Mouse (Mus musculus): ENCODE results near the gene Olfr603. TPM values are rescaled to one million over a fixed set of nuclear protein-coding genes. Genes with fewer than 3 reads are reported as not detected.

The Olfr603 gene
- not detected for polyA plus RNA-seq (2014; fragmentation: Illumina TruSeq; extraction: RNeasy Lipid Tissue Mini Kit (QIAGEN cat#74804); ENCODE audit: low read depth, low replicate concordance)

DNA sequence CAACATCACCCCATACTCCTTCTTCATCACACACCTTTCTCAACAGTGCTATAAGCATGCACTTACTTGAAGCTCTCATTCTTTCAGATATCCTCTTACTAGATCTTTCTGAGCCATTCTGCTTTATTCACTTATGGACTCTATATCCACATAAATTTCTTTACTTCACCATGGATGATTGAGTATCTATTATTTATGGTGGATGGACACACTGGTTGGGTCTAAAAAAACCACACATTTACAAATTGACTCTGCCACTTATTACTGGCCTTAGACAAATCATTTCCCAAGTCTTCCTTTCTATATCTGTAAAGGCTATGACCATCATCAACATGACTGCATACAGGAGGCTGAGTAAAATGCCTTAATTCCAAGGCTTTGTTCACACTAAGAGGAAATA lies at the start of gene Olfr603:
Gene Olfr603 (minus strand): TSS at position 101 of the 400 bp plus-strand sequence.

GRCm38 (mm10) chr7:103414772-103415171 lies 28.8 kb upstream of the Olfr603 start, which contains the start of gene Usp17lc:
Gene Usp17lc (plus strand): TSS chr7:103415072.

GRCm38 (mm10) chr7:103362555-103362954 lies 23.4 kb downstream of the Olfr603 start, which contains the start of gene Olfr601:
Gene Olfr601 (minus strand): TSS chr7:103362655.

DNA sequence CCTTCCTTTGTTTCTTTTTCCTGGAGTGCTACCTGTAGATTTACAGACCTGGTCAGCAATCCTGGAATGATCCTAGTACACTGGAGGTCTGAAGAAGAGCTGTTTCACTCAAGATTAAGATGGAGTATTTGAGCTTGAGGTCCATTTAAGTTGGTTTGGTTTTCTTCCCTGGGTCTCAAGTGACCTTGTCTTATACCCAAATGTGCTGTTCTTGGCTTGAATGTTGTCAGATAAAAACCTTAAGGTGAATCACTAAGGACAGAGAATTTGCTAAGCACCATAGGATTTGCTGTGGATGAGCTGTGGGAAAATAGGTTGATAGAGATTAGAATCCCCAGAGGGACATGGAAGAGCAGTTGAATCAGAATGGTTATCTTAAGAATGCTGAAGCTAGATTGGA lies 36.4 kb downstream of the Olfr603 start, which contains the start of gene Olfr600:
Gene Olfr600 (minus strand): TSS at position 101 of the 400 bp plus-strand sequence.

DNA sequence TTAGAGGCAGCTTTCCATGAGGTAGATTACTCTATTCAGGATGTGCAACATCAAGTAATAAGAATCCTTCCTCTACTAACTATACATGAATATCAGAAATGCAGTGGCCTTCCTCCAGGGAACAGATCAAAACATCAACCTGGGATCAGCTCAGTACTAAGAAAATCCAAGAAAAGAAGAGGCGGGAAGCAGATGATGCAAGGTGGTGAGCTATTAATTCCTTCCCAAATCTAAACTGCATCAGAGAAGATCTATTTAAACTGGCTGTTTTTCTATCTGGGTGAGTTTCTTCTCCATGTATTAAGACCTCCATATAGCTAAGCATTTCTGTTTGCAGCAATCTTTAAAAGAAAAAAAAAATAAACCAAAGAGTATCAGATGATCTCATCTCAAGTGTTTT lies 50.4 kb downstream of the Olfr603 start, which contains the start of gene Olfr599:
Gene Olfr599 (plus strand): TSS at position 301 of the 400 bp plus-strand sequence.

Other genes starting within 250 kb of the Olfr603 start
- not detected for gene Olfr588-ps1, start 245.3 kb downstream of the Olfr603 start, polyA plus RNA-seq (2014; fragmentation: Illumina TruSeq; extraction: RNeasy Lipid Tissue Mini Kit (QIAGEN cat#74804); ENCODE audit: low read depth, low replicate concordance)
- gene Olfr589, start 229.8 kb downstream of the Olfr603 start, polyA plus RNA-seq (2014; fragmentation: Illumina TruSeq; extraction: RNeasy Lipid Tissue Mini Kit (QIAGEN cat#74804); ENCODE audit: low read depth, low replicate concordance) = not detected
- gene Olfr591, start 207.8 kb downstream of the Olfr603 start, polyA plus RNA-seq (2014; fragmentation: Illumina TruSeq; extraction: RNeasy Lipid Tissue Mini Kit (QIAGEN cat#74804); ENCODE audit: low read depth, low replicate concordance) = not detected
- not detected for gene Olfr592, start 201.4 kb downstream of the Olfr603 start, polyA plus RNA-seq (2014; fragmentation: Illumina TruSeq; extraction: RNeasy Lipid Tissue Mini Kit (QIAGEN cat#74804); ENCODE audit: low read depth, low replicate concordance)
- not detected for gene Olfr593, start 174.3 kb downstream of the Olfr603 start, polyA plus RNA-seq (2014; fragmentation: Illumina TruSeq; extraction: RNeasy Lipid Tissue Mini Kit (QIAGEN cat#74804); ENCODE audit: low read depth, low replicate concordance)
- gene Olfr594, start 169.2 kb downstream of the Olfr603 start, polyA plus RNA-seq (2014; fragmentation: Illumina TruSeq; extraction: RNeasy Lipid Tissue Mini Kit (QIAGEN cat#74804); ENCODE audit: low read depth, low replicate concordance) = not detected
- gene Usp17ld, start 133.7 kb downstream of the Olfr603 start, polyA plus RNA-seq (2014; fragmentation: Illumina TruSeq; extraction: RNeasy Lipid Tissue Mini Kit (QIAGEN cat#74804); ENCODE audit: low read depth, low replicate concordance) = not detected
- gene Olfr596, start 80.5 kb downstream of the Olfr603 start, polyA plus RNA-seq (2014; fragmentation: Illumina TruSeq; extraction: RNeasy Lipid Tissue Mini Kit (QIAGEN cat#74804); ENCODE audit: low read depth, low replicate concordance) = not detected
- not detected for gene Olfr597, start 69.9 kb downstream of the Olfr603 start, polyA plus RNA-seq (2014; fragmentation: Illumina TruSeq; extraction: RNeasy Lipid Tissue Mini Kit (QIAGEN cat#74804); ENCODE audit: low read depth, low replicate concordance)
- gene Olfr598, start 62.6 kb downstream of the Olfr603 start, polyA plus RNA-seq (2014; fragmentation: Illumina TruSeq; extraction: RNeasy Lipid Tissue Mini Kit (QIAGEN cat#74804); ENCODE audit: low read depth, low replicate concordance) = not detected
- not detected for gene Olfr599, start 50.3 kb downstream of the Olfr603 start, polyA plus RNA-seq (2014; fragmentation: Illumina TruSeq; extraction: RNeasy Lipid Tissue Mini Kit (QIAGEN cat#74804); ENCODE audit: low read depth, low replicate concordance)
- not detected for gene Olfr600, start 36.5 kb downstream of the Olfr603 start, polyA plus RNA-seq (2014; fragmentation: Illumina TruSeq; extraction: RNeasy Lipid Tissue Mini Kit (QIAGEN cat#74804); ENCODE audit: low read depth, low replicate concordance)
- not detected for gene Olfr601, start 23.5 kb downstream of the Olfr603 start, polyA plus RNA-seq (2014; fragmentation: Illumina TruSeq; extraction: RNeasy Lipid Tissue Mini Kit (QIAGEN cat#74804); ENCODE audit: low read depth, low replicate concordance)
- not detected for gene Usp17lc, start 28.9 kb upstream of the Olfr603 start, polyA plus RNA-seq (2014; fragmentation: Illumina TruSeq; extraction: RNeasy Lipid Tissue Mini Kit (QIAGEN cat#74804); ENCODE audit: low read depth, low replicate concordance)
- gene Olfr605, start 59.3 kb upstream of the Olfr603 start, polyA plus RNA-seq (2014; fragmentation: Illumina TruSeq; extraction: RNeasy Lipid Tissue Mini Kit (QIAGEN cat#74804); ENCODE audit: low read depth, low replicate concordance) = not detected
- gene Olfr606, start 62.9 kb upstream of the Olfr603 start, polyA plus RNA-seq (2014; fragmentation: Illumina TruSeq; extraction: RNeasy Lipid Tissue Mini Kit (QIAGEN cat#74804); ENCODE audit: low read depth, low replicate concordance) = not detected
- not detected for gene Olfr607, start 78.0 kb upstream of the Olfr603 start, polyA plus RNA-seq (2014; fragmentation: Illumina TruSeq; extraction: RNeasy Lipid Tissue Mini Kit (QIAGEN cat#74804); ENCODE audit: low read depth, low replicate concordance)
- gene Olfr608, start 83.7 kb upstream of the Olfr603 start, polyA plus RNA-seq (2014; fragmentation: Illumina TruSeq; extraction: RNeasy Lipid Tissue Mini Kit (QIAGEN cat#74804); ENCODE audit: low read depth, low replicate concordance) = not detected
- gene Olfr609, start 111.9 kb upstream of the Olfr603 start, polyA plus RNA-seq (2014; fragmentation: Illumina TruSeq; extraction: RNeasy Lipid Tissue Mini Kit (QIAGEN cat#74804); ENCODE audit: low read depth, low replicate concordance) = not detected
- not detected for gene Olfr610, start 125.9 kb upstream of the Olfr603 start, polyA plus RNA-seq (2014; fragmentation: Illumina TruSeq; extraction: RNeasy Lipid Tissue Mini Kit (QIAGEN cat#74804); ENCODE audit: low read depth, low replicate concordance)
- not detected for gene Olfr611, start 134.7 kb upstream of the Olfr603 start, polyA plus RNA-seq (2014; fragmentation: Illumina TruSeq; extraction: RNeasy Lipid Tissue Mini Kit (QIAGEN cat#74804); ENCODE audit: low read depth, low replicate concordance)
- not detected for gene Olfr612, start 156.5 kb upstream of the Olfr603 start, polyA plus RNA-seq (2014; fragmentation: Illumina TruSeq; extraction: RNeasy Lipid Tissue Mini Kit (QIAGEN cat#74804); ENCODE audit: low read depth, low replicate concordance)
- gene Olfr613, start 161.9 kb upstream of the Olfr603 start, polyA plus RNA-seq (2014; fragmentation: Illumina TruSeq; extraction: RNeasy Lipid Tissue Mini Kit (QIAGEN cat#74804); ENCODE audit: low read depth, low replicate concordance) = not detected
- gene Olfr615, start 169.9 kb upstream of the Olfr603 start, polyA plus RNA-seq (2014; fragmentation: Illumina TruSeq; extraction: RNeasy Lipid Tissue Mini Kit (QIAGEN cat#74804); ENCODE audit: low read depth, low replicate concordance) = not detected
- gene Olfr616, start 183.0 kb upstream of the Olfr603 start, polyA plus RNA-seq (2014; fragmentation: Illumina TruSeq; extraction: RNeasy Lipid Tissue Mini Kit (QIAGEN cat#74804); ENCODE audit: low read depth, low replicate concordance) = not detected
- gene Olfr617, start 186.9 kb upstream of the Olfr603 start, polyA plus RNA-seq (2014; fragmentation: Illumina TruSeq; extraction: RNeasy Lipid Tissue Mini Kit (QIAGEN cat#74804); ENCODE audit: low read depth, low replicate concordance) = not detected
- not detected for gene Olfr618, start 203.9 kb upstream of the Olfr603 start, polyA plus RNA-seq (2014; fragmentation: Illumina TruSeq; extraction: RNeasy Lipid Tissue Mini Kit (QIAGEN cat#74804); ENCODE audit: low read depth, low replicate concordance)
- not detected for gene Olfr619, start 214.4 kb upstream of the Olfr603 start, polyA plus RNA-seq (2014; fragmentation: Illumina TruSeq; extraction: RNeasy Lipid Tissue Mini Kit (QIAGEN cat#74804); ENCODE audit: low read depth, low replicate concordance)
- not detected for gene Olfr620, start 226.4 kb upstream of the Olfr603 start, polyA plus RNA-seq (2014; fragmentation: Illumina TruSeq; extraction: RNeasy Lipid Tissue Mini Kit (QIAGEN cat#74804); ENCODE audit: low read depth, low replicate concordance)